Mouse (Mus musculus) adrenal gland, adult 18-20 months (tissue): ENCODE results near the gene Fes. TPM values are rescaled to one million over a fixed set of nuclear protein-coding genes. Genes with fewer than 3 reads are reported as not detected.
A peak's percentile ranks its signal among the peaks of the same experiment; 100 is the strongest.
"Not testable (repeated sequence)": the region's sequence is repeated elsewhere in the genome, so short reads cannot be mapped to it uniquely, and the experiment has no call there.

Experiments used
- DNase-seq, 2 experiments: peaks; one replicate each; pipeline ENCODE4 v3.0.0; 2021 to 2022; ENCODE audit warnings: low spot score in 2 of 2
- total RNA-seq, 2 experiments: library from RNA; stranded (reverse); gene quantifications; 1 replicate in 1 of 2; 2 replicates in 1 of 2; pipeline ENCODE4 v1.2.3; 2021

The Fes gene
- total RNA-seq, 2 experiments from 2014 or later = 8.4 to 13.0 TPM

- DNase-seq = no peak
Measured at GRCm38 (mm10) chr7:80405188-80405695, 17.5 kb upstream of the Fes start, which contains the start of gene Furin. Furin (minus strand) TSS chr7:80405436.

GRCm38 (mm10) chr7:80404101-80404894 is 16.6 kb upstream of the Fes start:
- no peak for DNase-seq

- peak; percentile 57 to 58 for DNase-seq
Measured at GRCm38 (mm10) chr7:80403551-80403950, 15.8 kb upstream of the Fes start.

- peak; percentile 74 to 85 for DNase-seq
Measured at GRCm38 (mm10) chr7:80402651-80403321, 15.0 kb upstream of the Fes start.

GRCm38 (mm10) chr7:80401860-80402641 is 14.3 kb upstream of the Fes start:
- DNase-seq = peak; percentile 58 to 60

- no peak for DNase-seq
Measured at GRCm38 (mm10) chr7:80401041-80401859, 13.5 kb upstream of the Fes start.

- no peak for DNase-seq
Measured at GRCm38 (mm10) chr7:80400571-80400970, 12.8 kb upstream of the Fes start.

GRCm38 (mm10) chr7:80400099-80400498 is 12.4 kb upstream of the Fes start:
- no peak for DNase-seq

- DNase-seq = no peak
Measured at GRCm38 (mm10) chr7:80398654-80399444, 11.1 kb upstream of the Fes start.

GRCm38 (mm10) chr7:80397986-80398385 is 10.2 kb upstream of the Fes start:
- DNase-seq = no peak

GRCm38 (mm10) chr7:80396427-80396826 is 8.7 kb upstream of the Fes start:
- not testable (repeated sequence) for DNase-seq

GRCm38 (mm10) chr7:80394600-80394999 is 6.9 kb upstream of the Fes start:
- DNase-seq = no peak

- DNase-seq = no peak
Measured at GRCm38 (mm10) chr7:80392119-80392518, 4.4 kb upstream of the Fes start.

- DNase-seq = no peak
Measured at GRCm38 (mm10) chr7:80387033-80387632, 613 bp downstream of the Fes start.

GRCm38 (mm10) chr7:80386235-80386930 is 1.4 kb downstream of the Fes start:
- peak; percentile 93 to 97 for DNase-seq

- DNase-seq = no peak
Measured at GRCm38 (mm10) chr7:80382919-80383318, 4.8 kb downstream of the Fes start.

GRCm38 (mm10) chr7:80379531-80379930 is 8.2 kb downstream of the Fes start:
- DNase-seq = no peak

GRCm38 (mm10) chr7:80377471-80377870 is 10.3 kb downstream of the Fes start:
- peak; percentile 77 for DNase-seq

- no peak for DNase-seq
Measured at GRCm38 (mm10) chr7:80376192-80376591, 11.6 kb downstream of the Fes start.
